In genomic region chr5:31290521-31291360, GRCm38 (mm10) we compare ENCODE assay signal across 8 mouse cellular contexts. TPM values are rescaled to one million over a fixed set of nuclear protein-coding genes. Genes with fewer than 3 reads are reported as not detected.
DNase-seq lines count a peak whose midpoint lies in the region; ATAC-seq lines count a peak whose summit lies in the region.

Gene Ift172 (minus strand): TSS chr5:31291116.

- H3K4me2 ChIP-seq in heart, embryonic 13.5 days: peak within 1 kb of the TSS; percentile 85
- peak within 1 kb of the TSS; percentile 88 for H3K4me2 ChIP-seq in liver, embryonic 12.5 days
- peak within 1 kb of the TSS; percentile 84 for H3K4me2 ChIP-seq in stomach, embryonic 15.5 days

- ATAC-seq in heart, embryonic 13.5 days (ENCODE audit: extremely low read depth, insufficient number of reproducible peaks, low FRiP score, low TSS enrichment): peak; percentile 96
- ATAC-seq in liver, embryonic 12.5 days: peak; percentile 96
- ATAC-seq in stomach, embryonic 15.5 days (ENCODE audit: insufficient read depth, low FRiP score, low read depth): peak; percentile 95

- H3K9ac ChIP-seq in heart, embryonic 13.5 days: peak within 1 kb of the TSS; percentile 83
- peak within 1 kb of the TSS; percentile 73 for H3K9ac ChIP-seq in liver, embryonic 12.5 days
- peak within 1 kb of the TSS; percentile 39; the same call in 1 of the 2 replicates for H3K9ac ChIP-seq in stomach, embryonic 15.5 days

- peaks cover 2% of the 10 kb centered on the region; the same call in 1 of the 2 replicates for H3K4me1 ChIP-seq in brown adipose tissue, adult 24 weeks (ENCODE audit: control insufficient read depth, insufficient read depth, insufficient read length, low read length)
- peaks cover 31% of the 10 kb centered on the region for H3K4me1 ChIP-seq in heart, embryonic 13.5 days
- H3K4me1 ChIP-seq in liver, embryonic 12.5 days: peaks cover 40% of the 10 kb centered on the region
- peaks cover 15% of the 10 kb centered on the region; the same call in 1 of the 2 replicates for H3K4me1 ChIP-seq in stomach, embryonic 15.5 days

- H3K4me3 ChIP-seq in brown adipose tissue, adult 24 weeks (ENCODE audit: insufficient read depth, low read depth, low read length): peak within 1 kb of the TSS; percentile 72
- H3K4me3 ChIP-seq in heart, embryonic 13.5 days: peak within 1 kb of the TSS; percentile 64
- H3K4me3 ChIP-seq in liver, embryonic 12.5 days: peak within 1 kb of the TSS; percentile 65
- H3K4me3 ChIP-seq in stomach, embryonic 15.5 days (replicated peaks): peak within 1 kb of the TSS; percentile 62

- H3K36me3 ChIP-seq in heart, embryonic 13.5 days: peaks cover 35% of the 10 kb centered on the region
- peaks cover 3% of the 10 kb centered on the region for H3K36me3 ChIP-seq in liver, embryonic 12.5 days
- H3K36me3 ChIP-seq in stomach, embryonic 15.5 days: 0 out of 2 replicates have a peak, but pooled peaks cover 2% of the 10 kb centered on the region

- no peaks in the 10 kb centered on the region for H3K9me3 ChIP-seq in heart, embryonic 13.5 days
- no peaks in the 10 kb centered on the region for H3K9me3 ChIP-seq in liver, embryonic 12.5 days (replicated peaks)
- H3K9me3 ChIP-seq in stomach, embryonic 15.5 days: no peaks in the 10 kb centered on the region

- H3K27ac ChIP-seq in brown adipose tissue, adult 24 weeks (replicated peaks; ENCODE audit: low read depth, low read length): peak within 1 kb of the TSS; percentile 82
- H3K27ac ChIP-seq in heart, embryonic 13.5 days (replicated peaks): peak within 1 kb of the TSS; percentile 86
- H3K27ac ChIP-seq in liver, embryonic 12.5 days: peak within 1 kb of the TSS; percentile 75
- H3K27ac ChIP-seq in stomach, embryonic 15.5 days: peak within 1 kb of the TSS; percentile 82

- no peaks in the 10 kb centered on the region for H3K27me3 ChIP-seq in heart, embryonic 13.5 days (replicated peaks)
- H3K27me3 ChIP-seq in liver, embryonic 12.5 days (replicated peaks): peaks cover 24% of the 10 kb centered on the region
- no peaks in the 10 kb centered on the region for H3K27me3 ChIP-seq in stomach, embryonic 15.5 days (replicated peaks)

- 3% methylated on average over 45 of the region's 45 CpGs for WGBS in heart, embryonic 13.5 days
- WGBS in liver, embryonic 12.5 days (ENCODE audit: insufficient replicate concordance): 3% methylated on average over 45 of the region's 45 CpGs
- 2% methylated on average over 45 of the region's 45 CpGs for WGBS in stomach, embryonic 15.5 days

- peak; percentile 100 for DNase-seq in CD4-positive, CD25-positive, alpha-beta regulatory T cell, adult 2 months (ENCODE audit: low read depth, low spot score)
- DNase-seq in fat pad, adult 2 months (ENCODE audit: extremely low read depth, low read depth, low spot score): peak; percentile 87
- DNase-seq in kidney, postnatal 10 days: peak; percentile 98
- peak; percentile 95 to 96 for DNase-seq in natural killer cell, adult 2 months (ENCODE audit: low spot score in 2 of 2)

RNA-seq across cellular contexts. Expression of gene Ift172, which starts in this region (rescaled TPM):
- polyA plus RNA-seq in brown adipose tissue, adult 24 weeks (2012; ENCODE audit: insufficient read depth, insufficient read length, missing spikeins): 28.9 and 34.5 TPM in 2 replicates
- polyA plus RNA-seq in heart, embryonic 13.5 days (2015; fragmentation: Nextera tagmentation; extraction: Ambion mirVana): 21.8 and 22.6 TPM in 2 replicates
- polyA plus RNA-seq in liver, embryonic 12.5 days (2016; fragmentation: Nextera tagmentation; extraction: Ambion mirVana): 8.7 and 10.3 TPM in 2 replicates
- polyA plus RNA-seq in stomach, embryonic 15.5 days (2015; fragmentation: Nextera tagmentation; extraction: Ambion mirVana): 27.2 and 31.1 TPM in 2 replicates

Comparison
In these comparisons a context has a peak if more than half of its experiments do, and no peak if none do; other contexts are left out.
1. Peak in every context shown above with its lines: DNase-seq, ATAC-seq, H3K4me3 ChIP-seq and H3K27ac ChIP-seq.